Mouse (Mus musculus) limb, embryonic 14.5 days (tissue): ENCODE measurements around the gene Tcf25. TPM values are rescaled to one million over a fixed set of nuclear protein-coding genes. Genes with fewer than 3 reads are reported as not detected.

Experiments
- ATAC-seq: fragments of 200-750 bp; cut with Nextera tagmentation; 2 replicates; pipeline ENCODE4 v1.8.0; 2017; ENCODE audit warnings: low read depth, moderate number of reproducible peaks, moderate TSS enrichment; ENCODE audit not compliant: low FRiP score
- DNase-seq: peaks from one replicate; pipeline ENCODE4 v3.0.0-alpha.2; 2015; ENCODE audit warnings: low spot score
- H3K27ac ChIP-seq: fragments of 300-500 bp; sonication (generic); replicated peaks from 2 replicates; pipeline ENCODE4 v1.5.1; 2014; ENCODE audit warnings: low read depth, mild to moderate bottlenecking, low read length, moderate library complexity, mixed read lengths
- H3K27me3 ChIP-seq: fragments of 300-500 bp; sonication (generic); 2 replicates; pipeline ENCODE4 v1.6.1; 2014; ENCODE audit warnings: low read length, mixed read lengths; ENCODE audit not compliant: control insufficient read depth, insufficient read depth
- H3K36me3 ChIP-seq: fragments of 300-500 bp; sonication (generic); 2 replicates; pipeline ENCODE4 v1.6.1; 2014; ENCODE audit warnings: mild to moderate bottlenecking, low read length, moderate library complexity, mixed read lengths; ENCODE audit not compliant: control insufficient read depth, insufficient read depth
- H3K4me1 ChIP-seq: fragments of 300-500 bp; sonication (generic); 2 replicates; pipeline ENCODE4 v1.6.1; 2014; ENCODE audit warnings: antibody characterized with exemption, low read length, mixed read lengths; ENCODE audit not compliant: control insufficient read depth, insufficient read depth
- H3K4me2 ChIP-seq: fragments of 300-500 bp; sonication (generic); replicated peaks from 2 replicates; pipeline ENCODE4 v1.6.1; 2014; ENCODE audit warnings: low read depth, mild to moderate bottlenecking, low read length, moderate library complexity; ENCODE audit not compliant: severe bottlenecking
- H3K4me3 ChIP-seq: fragments of 300-500 bp; sonication (generic); replicated peaks from 2 replicates; pipeline ENCODE4 v1.5.1; 2014; ENCODE audit warnings: low read length
- H3K9ac ChIP-seq: fragments of 300-500 bp; sonication (generic); 2 replicates; pipeline ENCODE4 v1.6.1; 2014; ENCODE audit warnings: mild to moderate bottlenecking, low read depth, low read length, moderate library complexity; ENCODE audit not compliant: severe bottlenecking
- H3K9me3 ChIP-seq: fragments of 300-500 bp; sonication (generic); 2 replicates; pipeline ENCODE4 v1.6.1; 2016; ENCODE audit warnings: low read length; ENCODE audit not compliant: control insufficient read depth
- POLR2A ChIP-seq: fragments of 200-500 bp; IDR thresholded peaks from 2 replicates; pipeline ENCODE4 v1.8.0; 2012; ENCODE audit warnings: inconsistent platforms, mild to moderate bottlenecking, moderate library complexity, borderline replicate concordance; ENCODE audit not compliant: insufficient read depth, insufficient read length; ENCODE audit errors: extremely low read depth
- WGBS: fragments of 180-500 bp; shearing (Covaris S2); extraction: QIAGEN DNeasy Blood & Tissue Kit; methylation state at CpG from one replicate; pipeline ENCODE4 v1.1.7; 2014; 5-methylcytosine and 5-hydroxymethylcytosine counted together
- polyA plus RNA-seq, 2 experiments: library from polyadenylated mRNA; depleted of rRNA in 1 of 2; stranded (reverse) in 1 of 2; unstranded in 1 of 2; fragments of >200 nt; fragmentation: Nextera tagmentation in 1 of 2; extraction: Ambion mirVana in 1 of 2; gene quantifications; 2 replicates each; pipeline versions ENCODE4 v1.2.1 to v1.2.3; 2012 to 2014

Gene Tcf25
- polyA plus RNA-seq, 2 experiments: 153 to 193 TPM

GRCm38 (mm10) chr8:123374239-123374578 is 656 bp downstream of the Tcf25 start:
- H3K4me1 ChIP-seq: peaks cover 5% of the 10 kb centered on the region
- no peaks in the 10 kb centered on the region for H3K27me3 ChIP-seq
- H3K27ac ChIP-seq: peak overlapping the region; percentile 89
- H3K4me2 ChIP-seq: peak overlapping the region; percentile 73
- peak overlapping the region; percentile 63 for H3K4me3 ChIP-seq
- DNase-seq (peak; percentile 88), ATAC-seq (peak; percentile 87)
- no peaks in the 10 kb centered on the region for H3K9me3 ChIP-seq
- peak overlapping the region; percentile 71 for H3K9ac ChIP-seq
- under 1% methylated on average over 20 of the region's 20 CpGs for WGBS
- TF ChIP-seq POLR2A: no peak
- H3K36me3 ChIP-seq: peaks cover 6% of the 10 kb centered on the region; the same call in 1 of the 2 replicates

- WGBS: 81% methylated on average over 10 of the region's 10 CpGs
- peaks cover 16% of the 10 kb centered on the region; the same call in 1 of the 2 replicates for H3K36me3 ChIP-seq
- H3K4me2 ChIP-seq: no peak overlapping the region
- H3K4me3 ChIP-seq: no peak overlapping the region
- H3K9ac ChIP-seq: peak overlapping the region; percentile 12; the same call in 1 of the 2 replicates
- no peak overlapping the region for H3K27ac ChIP-seq
- no peaks in the 10 kb centered on the region for H3K27me3 ChIP-seq
- no peaks in the 10 kb centered on the region for H3K9me3 ChIP-seq
- no peak for TF ChIP-seq POLR2A
- DNase-seq: no peak
- H3K4me1 ChIP-seq: peaks cover 5% of the 10 kb centered on the region
- no peak for ATAC-seq
These were observed 2.1 kb downstream of the Tcf25 start for GRCm38 (mm10) chr8:123375701-123376100.

- Histone ChIP-seq H3K9me3 (no peaks in the 10 kb centered on the region), H3K4me1 (peaks cover 5% of the 10 kb centered on the region), H3K4me2 (no peak overlapping the region), H3K4me3 (no peak overlapping the region), H3K9ac (0 out of 2 replicates have a peak overlapping the region, but pooled peaks have one; percentile 12), H3K27me3 (no peaks in the 10 kb centered on the region), H3K36me3 (peaks cover 19% of the 10 kb centered on the region), H3K27ac (no peak overlapping the region)
- WGBS: 80% methylated on average over 8 of the region's 8 CpGs
- no peak for TF ChIP-seq POLR2A
- ATAC-seq (no peak), DNase-seq (no peak)
These were observed 2.6 kb downstream of the Tcf25 start for GRCm38 (mm10) chr8:123376106-123376505.

- Histone ChIP-seq H3K9me3 (no peaks in the 10 kb centered on the region), H3K36me3 (peaks cover 69% of the 10 kb centered on the region), H3K4me2 (no peak overlapping the region), H3K4me3 (no peak overlapping the region), H3K27ac (no peak overlapping the region), H3K9ac (no peak overlapping the region), H3K27me3 (no peaks in the 10 kb centered on the region), H3K4me1 (no peaks in the 10 kb centered on the region)
- DNase-seq (no peak), ATAC-seq (no peak)
- 84% methylated on average over 4 of the region's 4 CpGs for WGBS
- TF ChIP-seq POLR2A: no peak
These were observed 8.2 kb downstream of the Tcf25 start for GRCm38 (mm10) chr8:123381711-123382110.

GRCm38 (mm10) chr8:123382516-123382915 is 9.0 kb downstream of the Tcf25 start:
- Histone ChIP-seq H3K36me3 (peaks cover 77% of the 10 kb centered on the region), H3K4me1 (no peaks in the 10 kb centered on the region), H3K9me3 (no peaks in the 10 kb centered on the region), H3K4me2 (no peak overlapping the region), H3K27ac (no peak overlapping the region), H3K9ac (no peak overlapping the region), H3K4me3 (no peak overlapping the region), H3K27me3 (no peaks in the 10 kb centered on the region)
- no peak for TF ChIP-seq POLR2A
- DNase-seq (no peak), ATAC-seq (no peak)
- 89% methylated on average over 8 of the region's 8 CpGs for WGBS
